Mouse (Mus musculus) embryo, embryonic 10 days (tissue): ENCODE results near the gene Gm21190.
"Not testable (repeated sequence)": the region's sequence is repeated elsewhere in the genome, so short reads cannot be mapped to it uniquely, and the experiment has no call there.

Experiments
- DNase-seq: peaks from one replicate; pipeline ENCODE4 v3.0.0-alpha.2; 2015; ENCODE audit warnings: low spot score

Gm21190 gene

DNA sequence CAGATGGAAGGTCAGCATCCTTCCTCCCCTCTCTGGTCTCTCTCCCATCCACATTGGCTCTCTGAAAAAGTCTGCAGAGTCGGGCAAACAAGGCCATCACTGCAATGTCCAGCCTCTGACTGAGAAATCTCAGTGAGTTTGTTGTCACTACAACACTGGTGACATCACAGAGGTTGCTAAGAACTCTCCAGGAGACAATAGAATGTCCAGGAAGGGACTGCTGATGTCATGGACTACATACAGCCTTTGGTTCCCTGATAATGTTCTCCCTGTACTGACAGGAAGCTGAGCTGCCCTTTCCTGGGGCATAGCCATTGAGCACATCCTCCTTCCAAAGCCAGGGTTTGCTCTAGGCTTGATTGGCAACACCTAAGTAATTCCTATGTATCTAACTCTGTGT is at the start of gene Gm21190:
Gene Gm21190, minus strand, starts transcription at position 101 of the 400 bp plus-strand sequence.
- not testable (repeated sequence) for DNase-seq

DNA sequence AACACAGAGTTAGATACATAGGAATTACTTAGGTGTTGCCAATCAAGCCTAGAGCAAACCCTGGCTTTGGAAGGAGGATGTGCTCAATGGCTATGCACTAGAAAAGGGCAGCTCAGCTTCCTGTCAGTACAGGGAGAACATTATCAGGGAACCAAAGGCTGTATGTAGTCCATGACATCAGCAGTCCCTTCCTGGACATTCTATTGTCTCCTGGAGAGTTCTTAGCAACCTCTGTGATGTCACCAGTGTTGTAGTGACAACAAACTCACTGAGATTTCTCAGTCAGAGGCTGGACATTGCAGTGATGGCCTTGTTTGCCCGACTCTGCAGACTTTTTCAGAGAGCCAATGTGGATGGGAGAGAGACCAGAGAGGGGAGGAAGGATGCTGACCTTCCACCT is 48.0 kb upstream of the Gm21190 start, which contains the start of gene Gm21083:
Gene Gm21083, plus strand, starts transcription at position 301 of the 400 bp plus-strand sequence.
- not testable (repeated sequence) for DNase-seq

DNA sequence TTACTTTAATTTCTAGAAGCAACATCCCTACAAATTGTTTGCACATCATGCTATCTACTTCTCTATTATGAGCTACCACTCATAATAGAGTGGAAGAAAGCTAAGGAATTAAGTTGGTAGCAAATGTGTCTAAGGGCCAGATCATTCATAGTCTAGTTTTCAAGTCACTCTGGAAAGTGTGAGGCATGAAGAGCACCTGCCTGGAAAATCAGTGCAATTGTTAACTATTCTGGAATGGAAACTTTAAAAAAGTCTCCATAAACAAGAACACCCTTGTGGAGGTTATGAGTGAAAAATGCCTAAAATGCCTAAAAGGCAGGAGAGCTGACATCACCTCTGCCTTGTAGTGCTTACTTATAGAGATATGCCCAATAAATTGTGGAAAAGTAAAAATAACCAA is 44.7 kb upstream of the Gm21190 start:
- DNase-seq: not testable (repeated sequence)

DNA sequence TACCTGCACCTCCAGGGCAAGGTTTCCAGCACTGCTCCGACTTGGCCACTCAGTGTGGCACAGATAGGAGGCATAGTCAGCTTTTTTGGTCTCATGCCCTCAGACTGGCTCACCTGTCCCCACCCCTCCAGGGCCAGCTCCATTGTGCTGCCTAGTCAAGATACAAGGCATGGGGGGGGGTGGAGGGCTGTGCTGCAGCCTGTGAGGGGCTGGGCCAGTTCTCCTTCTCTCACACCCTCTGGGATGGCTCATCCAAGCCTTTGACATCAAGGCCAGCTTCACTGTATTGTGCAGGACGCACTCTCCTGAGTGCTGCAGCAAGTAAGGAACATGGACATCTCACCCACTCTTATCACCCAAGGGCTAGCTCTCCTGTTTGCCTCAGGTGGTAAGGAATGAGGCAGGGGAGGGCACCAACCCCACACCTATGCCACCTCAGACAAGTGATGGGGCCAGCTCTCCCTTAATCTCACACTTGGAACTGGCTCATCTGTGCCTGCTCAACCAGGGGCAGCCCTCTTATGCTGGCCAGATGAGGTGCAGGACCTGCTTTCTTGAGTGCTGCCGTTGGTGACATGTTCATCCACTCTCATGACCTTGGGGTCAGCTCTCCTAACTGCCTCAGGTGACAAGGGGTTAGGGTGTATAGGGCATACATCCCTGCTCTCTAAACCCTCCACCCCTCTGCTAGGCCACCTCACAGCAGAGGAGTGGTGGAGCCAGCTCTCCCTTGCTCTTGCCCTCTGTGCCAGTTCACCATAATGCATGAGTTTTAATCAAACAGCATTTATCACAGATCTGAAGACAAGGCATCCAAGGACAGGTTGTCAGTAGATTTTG is 32.6 kb upstream of the Gm21190 start:
- not testable (repeated sequence) for DNase-seq

DNA sequence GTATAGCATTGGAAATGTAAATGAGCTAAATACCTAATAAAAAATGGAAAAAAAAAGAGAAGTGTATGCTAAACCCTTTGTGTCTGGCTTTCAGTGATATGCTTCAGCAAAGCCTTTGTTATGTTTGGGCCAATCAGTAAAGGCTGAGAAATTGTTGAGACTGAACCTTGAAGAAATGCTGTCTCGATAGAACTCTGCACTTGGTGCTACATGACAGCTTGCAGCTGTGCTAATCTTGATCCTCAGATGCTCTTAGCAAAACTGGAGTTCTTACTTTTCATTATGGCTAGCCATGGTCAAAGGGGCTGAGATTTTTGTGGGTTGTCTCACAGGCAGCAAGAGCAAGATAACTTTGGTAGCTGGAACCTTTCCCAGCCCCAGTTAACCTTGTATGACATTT is 29.6 kb upstream of the Gm21190 start:
- DNase-seq: not testable (repeated sequence)

GRCm38 (mm10) chr5:15549606-15550005 is 20.6 kb upstream of the Gm21190 start:
- not testable (repeated sequence) for DNase-seq

DNA sequence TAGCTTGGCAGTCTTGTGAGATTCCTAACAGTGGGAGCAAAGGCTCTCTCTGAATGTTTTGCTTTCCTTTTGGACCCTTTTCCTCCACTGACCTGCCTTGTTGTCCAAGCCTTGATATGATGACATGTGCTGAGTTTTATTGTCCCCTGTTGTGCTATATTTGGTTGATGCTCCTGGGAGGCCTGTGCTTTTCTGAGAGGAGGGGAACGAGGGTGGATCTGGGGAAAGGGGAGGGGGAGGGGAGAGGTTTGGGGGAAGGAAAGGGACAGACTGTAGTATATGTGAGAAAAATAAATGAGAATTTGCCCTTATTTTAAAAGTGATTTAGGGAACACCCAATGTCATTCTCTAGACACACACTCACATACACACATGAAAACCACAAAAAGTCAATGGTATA is 20.1 kb upstream of the Gm21190 start:
- DNase-seq: peak; percentile 6

GRCm38 (mm10) chr5:15548642-15549041 is 19.6 kb upstream of the Gm21190 start:
- DNase-seq: not testable (repeated sequence)

- DNase-seq: not testable (repeated sequence)
These were observed 6.6 kb downstream of the Gm21190 start for GRCm38 (mm10) chr5:15522470-15522869.

DNA sequence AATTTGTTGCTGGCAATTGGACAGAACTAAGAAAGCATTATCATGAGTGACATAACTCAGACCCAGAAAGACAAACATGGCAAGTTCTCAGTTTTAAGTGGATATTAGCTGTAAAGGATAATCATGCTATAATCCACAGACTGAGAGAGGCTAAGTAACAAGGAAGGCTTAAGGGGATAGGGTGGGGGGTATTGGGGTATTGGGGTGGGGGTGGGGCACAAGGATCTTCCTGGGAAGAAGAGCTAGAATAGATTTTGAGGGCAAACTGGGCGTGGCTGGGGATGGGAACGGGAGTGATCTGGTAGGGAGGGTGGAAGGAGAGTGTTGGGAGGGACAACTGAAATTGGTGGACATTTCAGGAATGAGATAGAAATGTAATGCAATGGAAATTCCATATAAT is 7.0 kb downstream of the Gm21190 start:
- DNase-seq: not testable (repeated sequence)

DNA sequence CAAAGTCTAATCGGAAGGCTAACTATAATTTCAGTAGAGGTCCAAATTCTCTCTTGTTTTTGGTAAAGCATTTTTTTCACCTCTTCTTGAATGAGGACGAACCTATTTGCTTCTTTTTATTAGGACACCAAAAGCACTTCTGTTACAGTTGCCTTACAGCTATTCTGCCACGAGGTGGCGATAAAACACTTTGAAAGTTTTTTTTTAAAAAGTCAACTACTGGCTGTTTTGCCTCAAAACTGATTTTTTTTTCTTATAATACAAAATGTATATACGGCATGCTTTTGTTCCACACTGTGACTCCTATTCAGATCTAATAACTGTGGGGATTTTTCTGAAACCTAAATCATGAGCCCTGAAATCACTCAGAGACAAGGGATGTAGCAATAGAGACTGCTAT is 8.6 kb downstream of the Gm21190 start:
- not testable (repeated sequence) for DNase-seq

- not testable (repeated sequence) for DNase-seq
These were observed 11.9 kb downstream of the Gm21190 start for GRCm38 (mm10) chr5:15517150-15517549.

DNA sequence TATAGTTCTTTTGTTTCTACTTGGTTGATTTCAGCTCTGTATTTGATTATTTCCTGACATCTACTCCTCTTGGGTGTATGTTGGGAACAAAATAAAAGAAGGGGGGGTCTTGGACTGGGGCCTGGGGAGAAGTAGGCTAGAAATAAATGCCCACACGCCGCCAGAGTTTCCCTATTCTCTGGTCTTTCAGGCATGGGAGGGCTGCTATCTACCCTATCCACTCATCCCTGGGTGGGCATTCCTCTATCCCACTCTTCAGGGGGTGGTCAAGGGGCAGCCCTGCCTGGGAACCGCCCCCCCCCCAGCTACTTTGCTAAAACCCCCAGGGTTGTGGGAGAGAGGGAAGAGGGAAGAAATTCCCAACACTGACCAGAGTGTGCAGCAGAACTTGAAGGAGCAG is 16.8 kb downstream of the Gm21190 start:
- DNase-seq: not testable (repeated sequence)

GRCm38 (mm10) chr5:15509911-15510310 is 19.1 kb downstream of the Gm21190 start:
- not testable (repeated sequence) for DNase-seq

DNA sequence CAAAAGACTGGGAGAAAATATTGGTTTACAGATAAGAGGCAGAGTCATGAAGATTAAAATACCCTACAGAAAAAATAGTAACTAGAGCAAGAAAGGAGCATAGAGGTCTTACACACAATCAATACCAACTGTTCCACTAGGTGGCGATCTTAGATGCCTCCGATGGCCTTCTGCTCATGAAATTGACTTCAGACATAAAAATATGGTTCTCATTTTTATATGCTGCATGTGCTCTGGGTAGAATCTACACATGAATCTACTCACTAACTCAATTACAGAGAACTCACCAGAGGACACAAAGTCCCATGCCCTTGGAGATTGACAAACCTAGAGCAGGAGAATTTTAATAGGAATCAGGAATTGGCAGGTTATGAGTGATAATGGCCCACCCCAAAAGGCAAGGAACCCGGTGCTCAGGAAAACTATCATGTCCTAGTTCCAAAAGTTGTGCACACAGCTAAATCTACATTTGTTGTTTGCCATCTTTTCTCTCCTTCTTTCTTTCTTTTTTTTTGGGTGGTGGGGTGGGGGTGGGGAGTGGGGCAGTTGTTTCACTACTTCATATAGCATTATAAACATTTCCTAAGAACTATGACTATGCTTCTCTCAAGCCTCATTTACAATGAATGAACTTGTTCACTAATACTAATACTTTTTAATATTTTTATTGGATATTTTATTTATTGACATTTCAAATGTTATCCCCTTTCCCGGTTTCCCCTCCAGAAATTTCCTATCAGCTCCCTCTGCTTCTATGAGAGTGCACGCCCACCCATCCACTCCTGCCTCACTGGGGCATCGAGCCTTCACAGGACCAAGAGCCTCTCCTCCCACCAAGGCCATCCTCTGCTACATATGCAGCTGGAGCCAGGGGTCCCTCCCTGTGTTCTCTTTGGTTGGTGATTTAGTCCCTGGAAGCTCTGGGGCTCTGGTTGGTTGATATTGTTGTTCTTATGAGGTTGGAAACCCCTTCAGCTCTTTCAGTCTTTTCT is 20.3 kb downstream of the Gm21190 start:
- peak; percentile 13 for DNase-seq

DNA sequence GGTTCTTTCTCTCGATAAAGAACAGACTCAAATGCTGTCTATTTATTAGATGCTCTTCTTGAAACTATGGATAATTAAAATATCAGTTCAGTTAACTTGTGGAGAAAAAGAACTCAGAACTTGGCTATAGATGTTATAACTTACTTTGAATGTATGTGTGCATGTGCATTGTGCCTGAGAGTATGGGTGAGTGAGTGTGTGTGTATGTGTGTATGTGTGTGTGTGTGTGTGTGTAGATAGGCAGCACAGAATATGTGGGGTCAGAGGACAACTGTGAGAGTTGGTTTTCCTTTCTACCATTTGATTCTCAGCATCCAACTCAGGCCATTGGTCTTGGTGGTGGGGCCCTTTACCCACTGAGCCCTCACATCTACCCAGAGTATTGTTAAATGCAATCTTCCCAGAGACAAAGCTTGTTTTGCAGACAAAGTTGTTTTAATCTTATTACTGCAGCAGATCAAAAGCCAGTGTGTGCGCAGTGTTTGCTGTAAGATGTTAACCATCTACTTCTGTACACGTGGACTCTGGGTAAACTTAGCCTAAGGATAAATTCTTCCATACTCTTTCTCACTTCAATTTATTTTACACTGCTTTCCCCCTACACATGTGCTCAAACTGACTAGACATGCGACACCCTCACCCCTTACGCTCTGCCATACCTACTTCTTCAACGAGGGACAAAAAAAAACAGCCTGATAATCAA is 21.1 kb downstream of the Gm21190 start:
- peak; percentile 12 for DNase-seq

DNA sequence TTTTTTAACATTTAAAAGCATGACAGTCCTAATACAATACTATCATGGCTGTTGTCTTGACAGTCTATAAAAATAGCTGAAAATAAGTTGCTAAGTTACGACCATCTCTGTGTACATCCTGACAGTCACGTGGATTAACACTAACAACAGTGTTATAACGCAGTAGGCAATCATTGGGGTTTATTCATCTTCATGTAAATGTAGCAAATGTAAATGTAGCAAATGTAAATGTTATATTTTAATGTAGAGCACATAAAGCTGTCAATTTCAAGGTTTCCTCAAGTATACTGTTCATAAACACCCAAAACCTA is 21.8 kb downstream of the Gm21190 start:
- no peak for DNase-seq

GRCm38 (mm10) chr5:15506575-15507308 is 22.3 kb downstream of the Gm21190 start:
- peak; percentile 82 for DNase-seq

- not testable (repeated sequence) for DNase-seq
These were observed 30.1 kb downstream of the Gm21190 start for GRCm38 (mm10) chr5:15498774-15499400.

- not testable (repeated sequence) for DNase-seq
These were observed 30.7 kb downstream of the Gm21190 start for GRCm38 (mm10) chr5:15498350-15498749.

GRCm38 (mm10) chr5:15490934-15491333 is 38.1 kb downstream of the Gm21190 start:
- DNase-seq: not testable (repeated sequence)
